Mouse (Mus musculus): ENCODE measurements at regions not wholly inside any gene's neighbourhood (a gene's known extent, or its start where the extent isn't known, plus 50 kb on each side); places are given as distances from the start of the nearest gene placed in this dataset.

- Histone ChIP-seq H3K4me3 (no peak overlapping the region), H3K9ac (no peak overlapping the region), H3K4me1 (replicated peaks) (no peaks in the 10 kb centered on the region), H3K4me2 (no peak overlapping the region), H3K36me3 (no peaks in the 10 kb centered on the region), H3K9me3 (no peaks in the 10 kb centered on the region), H3K27ac (no peak overlapping the region), H3K27me3 (no peaks in the 10 kb centered on the region)
- 95% methylated on average over 3 of the region's 3 CpGs for WGBS
- ATAC-seq (ENCODE audit: low FRiP score): no peak
Observed at GRCm38 (mm10) chr14:105612794-105613193, 283.8 kb downstream of the Spry2 start.

- Histone ChIP-seq H3K4me2 (no peak overlapping the region), H3K9me3 (no peaks in the 10 kb centered on the region), H3K4me3 (no peak overlapping the region), H3K4me1 (replicated peaks) (no peaks in the 10 kb centered on the region), H3K27ac (no peak overlapping the region), H3K27me3 (no peaks in the 10 kb centered on the region), H3K9ac (no peak overlapping the region), H3K36me3 (no peaks in the 10 kb centered on the region)
- ATAC-seq (ENCODE audit: low FRiP score): no peak
- 92% methylated on average over 4 of the region's 4 CpGs for WGBS
Observed at GRCm38 (mm10) chr14:105608804-105609203, 287.8 kb downstream of the Spry2 start.

DNA sequence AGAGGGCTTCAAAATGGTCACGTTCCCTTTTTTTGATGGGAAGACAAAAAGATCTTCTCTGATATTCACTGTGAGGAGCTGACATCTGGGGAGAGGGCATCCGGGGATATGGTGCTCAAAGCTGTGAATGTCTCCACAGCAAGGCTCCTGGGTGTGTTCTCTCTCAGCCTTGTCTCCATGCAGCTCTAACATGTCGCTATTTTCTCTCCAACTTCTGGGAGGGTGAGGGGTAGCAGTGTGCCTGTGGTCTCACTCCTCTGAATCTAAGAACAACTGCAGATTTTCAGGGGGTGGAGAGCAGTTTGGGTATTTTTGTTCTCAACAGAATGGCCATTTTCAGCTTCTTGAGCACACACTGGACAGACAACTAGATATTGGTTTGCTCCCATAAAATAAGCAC lies 290.1 kb downstream of the Spry2 start:
- no peak for ATAC-seq (ENCODE audit: low FRiP score)
- Histone ChIP-seq H3K9ac (no peak overlapping the region), H3K4me1 (replicated peaks) (no peaks in the 10 kb centered on the region), H3K4me2 (no peak overlapping the region), H3K36me3 (no peaks in the 10 kb centered on the region), H3K27ac (no peak overlapping the region), H3K27me3 (no peaks in the 10 kb centered on the region), H3K9me3 (no peaks in the 10 kb centered on the region), H3K4me3 (no peak overlapping the region)
- 72% methylated on average over 3 of the region's 3 CpGs for WGBS

DNA sequence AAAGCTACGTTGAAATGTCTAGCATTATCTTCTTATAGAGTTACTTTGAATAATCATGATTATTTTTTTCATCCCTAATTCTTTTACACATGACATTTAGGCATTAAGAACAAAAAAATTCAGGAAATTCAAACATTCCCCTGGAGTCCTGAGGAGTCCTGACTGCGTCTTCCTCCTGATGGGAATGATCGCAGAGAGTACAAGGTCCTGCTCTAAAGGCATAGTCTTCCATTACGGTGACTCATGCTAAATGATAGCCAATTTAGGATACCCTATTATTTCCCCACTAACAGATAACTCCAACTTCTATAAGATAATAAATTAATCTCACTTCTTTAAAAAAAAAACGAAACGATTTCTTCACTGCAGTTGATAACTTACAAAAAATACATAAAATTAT lies 292.2 kb downstream of the Spry2 start:
- H3K27me3 ChIP-seq: no peaks in the 10 kb centered on the region
- ATAC-seq (ENCODE audit: low FRiP score): no peak
- 93% methylated on average over 6 of the region's 6 CpGs for WGBS

GRCm38 (mm10) chr14:105603047-105603461 lies 293.6 kb downstream of the Spry2 start:
- WGBS: 81% methylated on average over 6 of the region's 6 CpGs
- H3K36me3 ChIP-seq: no peaks in the 10 kb centered on the region
- H3K27ac ChIP-seq: no peak overlapping the region
- H3K9ac ChIP-seq: no peak overlapping the region
- H3K4me1 ChIP-seq (replicated peaks): 0 out of 2 replicates have a peak, but pooled peaks cover 2% of the 10 kb centered on the region
- no peaks in the 10 kb centered on the region for H3K9me3 ChIP-seq
- no peak overlapping the region for H3K4me3 ChIP-seq
- H3K27me3 ChIP-seq: no peaks in the 10 kb centered on the region
- ATAC-seq (ENCODE audit: low FRiP score): no peak
- H3K4me2 ChIP-seq: no peak overlapping the region

More for the DNA sequence above, 292.2 kb downstream of the Spry2 start:
- no peaks in the 10 kb centered on the region for H3K9me3 ChIP-seq
- H3K36me3 ChIP-seq: no peaks in the 10 kb centered on the region
- 0 out of 2 replicates have a peak, but pooled peaks cover 2% of the 10 kb centered on the region for H3K4me1 ChIP-seq (replicated peaks)
- H3K27ac ChIP-seq: no peak overlapping the region
- H3K4me3 ChIP-seq: no peak overlapping the region
- H3K4me2 ChIP-seq: no peak overlapping the region
- no peak overlapping the region for H3K9ac ChIP-seq

- no peak for ATAC-seq (ENCODE audit: low FRiP score)
- H3K9ac ChIP-seq: no peak overlapping the region
- H3K27ac ChIP-seq: peak overlapping the region; percentile 48; the same call in 1 of the 2 replicates
- 85% methylated on average over 24 of the region's 24 CpGs for WGBS
- H3K36me3 ChIP-seq: no peaks in the 10 kb centered on the region
- H3K27me3 ChIP-seq: no peaks in the 10 kb centered on the region
- H3K9me3 ChIP-seq: no peaks in the 10 kb centered on the region
- H3K4me3 ChIP-seq: no peak overlapping the region
- H3K4me1 ChIP-seq (replicated peaks): 0 out of 2 replicates have a peak, but pooled peaks cover 2% of the 10 kb centered on the region
- H3K4me2 ChIP-seq: no peak overlapping the region
Observed at GRCm38 (mm10) chr14:105599550-105600453, 296.8 kb downstream of the Spry2 start.

GRCm38 (mm10) chr14:105589751-105590150 lies 306.9 kb downstream of the Spry2 start:
- peaks cover 24% of the 10 kb centered on the region; the same call in 1 of the 2 replicates for H3K4me1 ChIP-seq (replicated peaks)
- H3K27me3 ChIP-seq: no peaks in the 10 kb centered on the region
- 61% methylated on average over 7 of the region's 7 CpGs for WGBS
- H3K9ac ChIP-seq: no peak overlapping the region
- H3K36me3 ChIP-seq: no peaks in the 10 kb centered on the region
- no peaks in the 10 kb centered on the region for H3K9me3 ChIP-seq
- H3K4me3 ChIP-seq: no peak overlapping the region
- H3K27ac ChIP-seq: peak overlapping the region; percentile 77
- ATAC-seq (ENCODE audit: low FRiP score): no peak
- H3K4me2 ChIP-seq: no peak overlapping the region

DNA sequence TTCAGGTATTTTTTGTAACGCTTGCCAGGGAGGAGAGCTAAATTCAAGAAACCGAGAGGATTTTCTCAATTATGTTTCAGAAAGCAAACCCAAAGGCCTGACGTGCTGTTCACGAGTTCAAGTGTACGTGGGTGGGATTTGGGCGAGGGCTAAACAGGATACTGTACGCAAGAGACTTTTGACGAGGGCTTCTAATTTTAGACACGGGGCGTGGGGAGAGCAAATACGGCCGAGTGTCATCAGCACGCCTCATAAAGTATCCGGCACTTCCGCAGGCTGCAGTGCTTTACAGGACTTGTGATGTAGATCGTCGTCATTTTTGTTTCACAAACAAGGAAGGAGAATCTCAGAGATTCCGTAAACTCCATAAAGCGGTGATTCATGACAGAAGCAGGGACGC lies 307.4 kb downstream of the Spry2 start:
- no peaks in the 10 kb centered on the region for H3K27me3 ChIP-seq
- peak overlapping the region; percentile 77 for H3K27ac ChIP-seq
- H3K9me3 ChIP-seq: no peaks in the 10 kb centered on the region
- no peak overlapping the region for H3K4me3 ChIP-seq
- no peak overlapping the region for H3K9ac ChIP-seq
- WGBS: 87% methylated on average over 20 of the region's 20 CpGs
- no peak for ATAC-seq (ENCODE audit: low FRiP score)
- peaks cover 24% of the 10 kb centered on the region; the same call in 1 of the 2 replicates for H3K4me1 ChIP-seq (replicated peaks)
- no peaks in the 10 kb centered on the region for H3K36me3 ChIP-seq
- no peak overlapping the region for H3K4me2 ChIP-seq

DNA sequence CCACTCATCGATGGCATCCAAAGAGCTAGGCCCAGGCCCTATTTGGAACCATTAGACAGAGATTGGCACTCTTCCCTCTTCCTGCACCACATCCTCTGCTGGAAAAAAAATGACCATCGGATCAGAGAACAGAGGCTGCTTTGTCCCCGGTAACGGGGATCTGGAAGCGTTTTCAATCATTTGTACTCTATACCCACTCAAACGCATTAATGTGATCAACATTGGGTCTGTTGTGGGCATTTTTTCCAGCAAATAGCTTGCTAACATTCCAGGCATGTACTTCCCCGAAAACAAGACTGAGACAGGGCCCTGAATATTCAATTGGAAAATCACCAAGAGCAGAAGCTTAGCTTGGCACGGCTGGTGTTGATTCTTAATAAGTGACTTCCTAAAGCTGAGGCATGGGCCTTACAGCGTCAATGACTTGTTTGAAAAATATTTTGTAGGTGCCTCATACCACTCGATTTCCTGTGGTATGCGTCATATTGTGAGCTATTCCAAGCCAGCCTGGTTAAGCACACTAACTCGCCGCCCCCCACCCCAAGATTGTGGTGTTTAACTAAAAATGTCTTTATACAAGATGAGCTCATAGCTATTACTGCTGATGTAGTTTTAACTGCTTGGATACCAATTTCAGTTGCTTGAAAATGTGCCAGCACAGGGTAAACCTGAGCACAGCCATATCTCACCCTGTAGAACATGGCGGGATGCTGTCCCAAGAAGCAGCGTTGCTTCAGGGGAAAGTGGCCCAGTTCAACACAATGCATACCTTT lies 308.0 kb downstream of the Spry2 start:
- Histone ChIP-seq H3K27me3 (no peaks in the 10 kb centered on the region), H3K9me3 (no peaks in the 10 kb centered on the region), H3K27ac (peak overlapping the region; percentile 77), H3K4me2 (no peak overlapping the region), H3K4me3 (no peak overlapping the region), H3K4me1 (replicated peaks) (peaks cover 24% of the 10 kb centered on the region; the same call in 1 of the 2 replicates), H3K36me3 (no peaks in the 10 kb centered on the region), H3K9ac (no peak overlapping the region)
- 52% methylated on average over 15 of the region's 15 CpGs for WGBS
- peak; percentile 94 for ATAC-seq (ENCODE audit: low FRiP score)

- H3K4me3 ChIP-seq: no peak overlapping the region
- ATAC-seq (ENCODE audit: low FRiP score): peak; percentile 71
- peak overlapping the region; percentile 77 for H3K27ac ChIP-seq
- H3K4me2 ChIP-seq: no peak overlapping the region
- H3K9me3 ChIP-seq: no peaks in the 10 kb centered on the region
- WGBS: 55% methylated on average over 8 of the region's 8 CpGs
- H3K27me3 ChIP-seq: no peaks in the 10 kb centered on the region
- peaks cover 24% of the 10 kb centered on the region; the same call in 1 of the 2 replicates for H3K4me1 ChIP-seq (replicated peaks)
- H3K36me3 ChIP-seq: no peaks in the 10 kb centered on the region
- H3K9ac ChIP-seq: no peak overlapping the region
Observed at GRCm38 (mm10) chr14:105588029-105588390, 308.6 kb downstream of the Spry2 start.

DNA sequence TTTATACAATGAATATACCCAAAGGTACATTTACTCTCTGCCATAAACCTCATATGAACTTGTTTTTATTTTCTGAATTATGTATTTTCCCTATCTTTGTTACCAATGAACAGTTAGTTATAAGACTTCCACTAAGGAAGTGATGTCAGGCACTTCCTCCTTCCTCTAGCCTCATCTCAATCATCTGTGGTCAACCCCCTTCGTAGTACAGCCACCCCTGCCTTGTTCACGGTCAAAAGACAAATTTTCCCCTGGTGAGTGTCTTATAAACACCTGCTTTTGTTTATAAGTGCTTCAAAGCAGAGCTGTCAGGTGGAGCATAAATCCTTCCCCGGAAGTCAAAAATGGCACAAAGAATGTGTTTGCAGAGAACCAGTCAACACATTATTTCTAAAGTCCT lies 312.0 kb downstream of the Spry2 start:
- WGBS: 67% methylated on average over 3 of the region's 3 CpGs
- no peak overlapping the region for H3K4me3 ChIP-seq
- ATAC-seq (ENCODE audit: low FRiP score): no peak
- H3K4me2 ChIP-seq: no peak overlapping the region
- no peak overlapping the region for H3K9ac ChIP-seq
- no peaks in the 10 kb centered on the region for H3K27me3 ChIP-seq
- no peaks in the 10 kb centered on the region for H3K9me3 ChIP-seq
- H3K4me1 ChIP-seq (replicated peaks): peaks cover 18% of the 10 kb centered on the region; the same call in 1 of the 2 replicates
- no peak overlapping the region for H3K27ac ChIP-seq
- no peaks in the 10 kb centered on the region for H3K36me3 ChIP-seq

GRCm38 (mm10) chr14:105583497-105583896 lies 313.1 kb downstream of the Spry2 start:
- H3K9ac ChIP-seq: no peak overlapping the region
- no peaks in the 10 kb centered on the region for H3K9me3 ChIP-seq
- H3K27ac ChIP-seq: no peak overlapping the region
- no peak overlapping the region for H3K4me2 ChIP-seq
- H3K4me1 ChIP-seq (replicated peaks): peaks cover 8% of the 10 kb centered on the region; the same call in 1 of the 2 replicates
- no peak overlapping the region for H3K4me3 ChIP-seq
- no peaks in the 10 kb centered on the region for H3K27me3 ChIP-seq
- H3K36me3 ChIP-seq: no peaks in the 10 kb centered on the region
- ATAC-seq (ENCODE audit: low FRiP score): no peak
- WGBS: 97% methylated on average over 2 of the region's 2 CpGs
